Mouse (Mus musculus): ENCODE data around the gene Slc39a11.

DNA sequence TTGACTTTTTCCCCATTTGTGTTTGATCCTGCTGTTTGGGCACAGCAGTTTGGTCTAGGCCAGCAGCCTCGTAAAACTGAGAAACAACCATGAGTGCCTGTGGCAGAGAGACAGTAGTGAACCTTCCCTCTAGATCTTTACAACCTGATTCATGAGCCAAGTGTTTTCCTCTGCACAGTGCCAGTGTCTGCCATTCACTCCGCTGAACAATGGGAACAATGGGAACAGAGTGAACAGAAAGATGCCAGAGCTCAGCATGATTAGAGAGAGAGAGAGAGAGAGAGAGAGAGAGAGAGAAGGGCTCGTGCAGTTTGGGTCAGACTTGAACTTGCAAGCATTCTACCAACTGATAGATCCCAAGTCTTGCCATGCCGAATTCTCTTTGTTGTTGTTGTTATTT is 199.2 kb downstream of the Slc39a11 start:
- TF ChIP-seq CTCF (IDR thresholded peaks at IDR 0.05; ENCODE audit: low read depth, low read length) (no peak), POLR2AphosphoS5 (IDR thresholded peaks at IDR 0.05; ENCODE audit: insufficient replicate concordance, low read depth, low read length) (no peak), TAL1 (conservative IDR thresholded peaks at IDR 0.05; ENCODE audit: low read depth, low read length) (no peak), GATA1 (IDR thresholded peaks at IDR 0.05; ENCODE audit: borderline replicate concordance, low read length) (no peak), GATA2 (IDR thresholded peaks at IDR 0.05; ENCODE audit: borderline replicate concordance, low read depth, low read length) (no peak)
